Mouse (Mus musculus) embryonic fibroblast, embryonic 13.5 days (primary cell): ENCODE data around the gene Efnb2. TPM values are rescaled to one million over a fixed set of nuclear protein-coding genes. Genes with fewer than 3 reads are reported as not detected.
A peak's percentile ranks its signal among the peaks of the same experiment; 100 is the strongest.

ENCODE experiments used
- H3K27ac ChIP-seq: 2 replicates; pipeline ENCODE4 v1.5.1; 2012; ENCODE audit warnings: low read length, control low read depth, inconsistent platforms; ENCODE audit not compliant: insufficient read depth
- H3K4me1 ChIP-seq: 2 replicates; pipeline ENCODE4 v1.6.1; 2011; ENCODE audit warnings: low read length; ENCODE audit not compliant: control insufficient read depth, insufficient read depth
- H3K4me3 ChIP-seq: 2 replicates; pipeline ENCODE4 v1.5.1; 2011; ENCODE audit warnings: mild to moderate bottlenecking, control low read depth, low read length; ENCODE audit not compliant: insufficient read depth
- CTCF ChIP-seq: IDR thresholded peaks from 2 replicates; pipeline ENCODE4 v1.5.1; 2011; ENCODE audit warnings: mild to moderate bottlenecking, control low read depth, low read length, moderate library complexity, borderline replicate concordance; ENCODE audit not compliant: insufficient read depth
- POLR2A ChIP-seq: IDR thresholded peaks from 2 replicates; pipeline ENCODE4 v1.6.1; 2011; ENCODE audit warnings: low read depth, mild to moderate bottlenecking, control low read depth, low read length, moderate library complexity
- polyA plus RNA-seq: library from polyadenylated mRNA; stranded (reverse); fragments of >200 nt; gene quantifications from 2 replicates; pipeline ENCODE4 v1.2.4, GENCODE M21; 2011; ENCODE audit warnings: low read depth; ENCODE audit not compliant: missing spikeins, insufficient read length

Efnb2 gene
- polyA plus RNA-seq, 1 experiment, result 57.2 TPM

GRCm38 (mm10) chr8:8682697-8683096 is 21.7 kb upstream of the Efnb2 start:
- H3K27ac ChIP-seq, result no peak overlapping the region
- TF ChIP-seq CTCF (no peak), POLR2A (no peak)
- peaks cover 5% of the 10 kb centered on the region; the same call in 1 of the 2 replicates for H3K4me1 ChIP-seq
- H3K4me3 ChIP-seq, result no peak overlapping the region

GRCm38 (mm10) chr8:8678236-8678635 is 17.2 kb upstream of the Efnb2 start:
- no peaks in the 10 kb centered on the region for H3K4me1 ChIP-seq
- no peak overlapping the region for H3K27ac ChIP-seq
- H3K4me3 ChIP-seq, result no peak overlapping the region
- TF ChIP-seq POLR2A (no peak), CTCF (no peak)

- H3K4me3 ChIP-seq, result no peak overlapping the region
- no peak overlapping the region for H3K27ac ChIP-seq
- H3K4me1 ChIP-seq, result no peaks in the 10 kb centered on the region
- TF ChIP-seq POLR2A (no peak), CTCF (no peak)
Observed at GRCm38 (mm10) chr8:8674864-8675263, 13.8 kb upstream of the Efnb2 start.

- Histone ChIP-seq H3K4me3 (peak overlapping the region; percentile 72), H3K27ac (peak overlapping the region; percentile 55; the same call in 1 of the 2 replicates), H3K4me1 (peaks cover 4% of the 10 kb centered on the region; the same call in 1 of the 2 replicates)
- TF ChIP-seq CTCF (peak; percentile 56; the same call in 1 of the 2 replicates), POLR2A (no peak)
Observed at GRCm38 (mm10) chr8:8661759-8662138, 707 bp upstream of the Efnb2 start.

GRCm38 (mm10) chr8:8660307-8661098 is 539 bp downstream of the Efnb2 start:
- TF ChIP-seq CTCF (no peak), POLR2A (no peak)
- Histone ChIP-seq H3K27ac (peak overlapping the region; percentile 14), H3K4me3 (peak overlapping the region; percentile 72), H3K4me1 (peaks cover 6% of the 10 kb centered on the region; the same call in 1 of the 2 replicates)

GRCm38 (mm10) chr8:8659503-8660306 is 1.3 kb downstream of the Efnb2 start:
- Histone ChIP-seq H3K4me1 (peaks cover 6% of the 10 kb centered on the region; the same call in 1 of the 2 replicates), H3K27ac (peak overlapping the region; percentile 14), H3K4me3 (peak overlapping the region; percentile 72)
- TF ChIP-seq CTCF, result no peak
- no peak for TF ChIP-seq POLR2A

- Histone ChIP-seq H3K4me3 (peak overlapping the region; percentile 72), H3K4me1 (peaks cover 9% of the 10 kb centered on the region; the same call in 1 of the 2 replicates), H3K27ac (peak overlapping the region; percentile 78)
- TF ChIP-seq CTCF, result peak; percentile 91
- peak; percentile 25; the same call in 1 of the 2 replicates for TF ChIP-seq POLR2A
Observed at GRCm38 (mm10) chr8:8658426-8659224, 2.4 kb downstream of the Efnb2 start.

GRCm38 (mm10) chr8:8657692-8658355 is 3.2 kb downstream of the Efnb2 start:
- TF ChIP-seq POLR2A, result no peak
- TF ChIP-seq CTCF, result no peak
- H3K27ac ChIP-seq, result peak overlapping the region; percentile 78

More at GRCm38 (mm10) chr8:8657692-8658355, 3.2 kb downstream of the Efnb2 start:
- peaks cover 10% of the 10 kb centered on the region; the same call in 1 of the 2 replicates for H3K4me1 ChIP-seq
- H3K4me3 ChIP-seq, result peak overlapping the region; percentile 72
